Mouse (Mus musculus): Measurements from ENCODE around the gene Vmn1r89. TPM values are rescaled to one million over a fixed set of nuclear protein-coding genes. Genes with fewer than 3 reads are reported as not detected.
A peak's percentile ranks its signal among the peaks of the same experiment; 100 is the strongest.

Vmn1r89 gene
- total and polyA plus RNA-seq, 3 experiments, result not detected

GRCm38 (mm10) chr7:13268749-13269260 is 56.0 kb downstream of the Vmn1r89 start:
- Histone ChIP-seq H3K9ac (ENCODE audit: insufficient read depth, low read depth) (no peak overlapping the region), H3K27me3 (replicated peaks) (no peaks in the 10 kb centered on the region), H3K27ac (ENCODE audit: insufficient read depth, low read depth) (no peak overlapping the region), H3K9me3 (replicated peaks; ENCODE audit: low read length) (no peaks in the 10 kb centered on the region), H3K4me2 (ENCODE audit: insufficient read depth, low read depth, poor library complexity, severe bottlenecking) (no peak overlapping the region), H3K4me3 (replicated peaks in 1 of 3; ENCODE audit: low read depth in 2 of 3, low read length in 2 of 3, poor library complexity in 1 of 3) (no peak overlapping the region), H3K79me2 (replicated peaks; ENCODE audit: control insufficient read depth, extremely low read depth, insufficient read depth, poor library complexity, severe bottlenecking) (no peaks in the 10 kb centered on the region), H3K4me1 (ENCODE audit: control insufficient read depth in 1 of 2, insufficient read depth in 2 of 2) (peaks cover 4 to 25% of the 10 kb centered on the region in 2 experiments; a peak in 3 of 4 replicates), H3K36me3 (replicated peaks in 1 of 2; ENCODE audit: control insufficient read depth in 1 of 2, insufficient read depth in 1 of 2, low read length in 1 of 2) (peaks cover 4 to 17% of the 10 kb centered on the region in 2 experiments)
- dilution Hi-C loops (cut with MboI; ENCODE audit: extremely low pct_ligation_motif_present, extremely low pct_unique_long_range_greater_than_20kb, low sequenced_read_pairs) (no loop called here), in situ Hi-C loops (cut with MboI; ENCODE audit: low pct_ligation_motif_present, low pct_unique_long_range_greater_than_20kb, low sequenced_read_pairs) (no loop called here)
- DNase-seq (ENCODE audit: extremely low read depth), result no peak
- no peak for TF ChIP-seq KAT2A (IDR thresholded peaks at IDR 0.05; ENCODE audit: insufficient replicate concordance, low read length)
- TF ChIP-seq BHLHE40 (IDR thresholded peaks at IDR 0.05; ENCODE audit: low read depth, low read length), result no peak
- no peak for TF ChIP-seq CHD1 (IDR thresholded peaks at IDR 0.05; ENCODE audit: low read depth, low read length)

- Histone ChIP-seq H3K36me3 (replicated peaks in 1 of 2; ENCODE audit: control insufficient read depth in 1 of 2, insufficient read depth in 1 of 2, low read length in 1 of 2) (peaks cover 6 to 23% of the 10 kb centered on the region in 2 experiments), H3K79me2 (replicated peaks; ENCODE audit: control insufficient read depth, extremely low read depth, insufficient read depth, poor library complexity, severe bottlenecking) (no peaks in the 10 kb centered on the region), H3K27ac (ENCODE audit: insufficient read depth, low read depth) (no peak overlapping the region), H3K4me1 (ENCODE audit: control insufficient read depth in 1 of 2, insufficient read depth in 2 of 2) (peaks cover 4 to 19% of the 10 kb centered on the region in 2 experiments; a peak in 3 of 4 replicates), H3K9ac (ENCODE audit: insufficient read depth, low read depth) (no peak overlapping the region), H3K4me2 (ENCODE audit: insufficient read depth, low read depth, poor library complexity, severe bottlenecking) (no peak overlapping the region), H3K27me3 (replicated peaks) (no peaks in the 10 kb centered on the region), H3K4me3 (replicated peaks in 1 of 3; ENCODE audit: low read depth in 2 of 3, low read length in 2 of 3, poor library complexity in 1 of 3) (no peak overlapping the region), H3K9me3 (replicated peaks; ENCODE audit: low read length) (no peaks in the 10 kb centered on the region)
- peak; percentile 32 for DNase-seq (ENCODE audit: extremely low read depth)
- in situ Hi-C loops (cut with MboI; ENCODE audit: low pct_ligation_motif_present, low pct_unique_long_range_greater_than_20kb, low sequenced_read_pairs) (no loop called here), dilution Hi-C loops (cut with MboI; ENCODE audit: extremely low pct_ligation_motif_present, extremely low pct_unique_long_range_greater_than_20kb, low sequenced_read_pairs) (no loop called here)
- TF ChIP-seq TBP (conservative IDR thresholded peaks at IDR 0.05; ENCODE audit: low read depth, low read length) (no peak), IRF4 (IDR thresholded peaks at IDR 0.05; ENCODE audit: low read depth, low read length) (0 out of 2 replicates have a peak, but pooled peaks have one; percentile 17), BHLHE40 (IDR thresholded peaks at IDR 0.05; ENCODE audit: low read depth, low read length) (peak; percentile 51; the same call in 1 of the 2 replicates), EP300 (IDR thresholded peaks at IDR 0.05; ENCODE audit: low read length) (peak; percentile 32; the same call in 1 of the 2 replicates), HCFC1 (IDR thresholded peaks at IDR 0.05; ENCODE audit: low read depth, low read length) (no peak)
Measured at GRCm38 (mm10) chr7:13269394-13269793, 56.6 kb downstream of the Vmn1r89 start.

Other genes starting within 250 kb of the Vmn1r89 start
- 6.4 and 8.7 TPM in 2 replicates for gene Zfp324, start 247.2 kb upstream of the Vmn1r89 start, total RNA-seq (2012; rRNA removed)
- 6.3 and 7.3 TPM in 2 replicates for gene Zfp324, start 247.2 kb upstream of the Vmn1r89 start, total RNA-seq (2014; rRNA removed)
- gene Zfp324, start 247.2 kb upstream of the Vmn1r89 start, polyA plus RNA-seq (2012; ENCODE audit: insufficient read length, low read depth), result 3.8 and 4.2 TPM in 2 replicates
- 7.5 and 7.8 TPM in 2 replicates for gene Zfp446, start 235.2 kb upstream of the Vmn1r89 start, total RNA-seq (2012; rRNA removed)
- 11.9 and 12.8 TPM in 2 replicates for gene Zfp446, start 235.2 kb upstream of the Vmn1r89 start, total RNA-seq (2014; rRNA removed)
- 12.5 and 12.9 TPM in 2 replicates for gene Zfp446, start 235.2 kb upstream of the Vmn1r89 start, polyA plus RNA-seq (2012; ENCODE audit: insufficient read length, low read depth)
- 0.04 TPM in 1 of 2 replicates, not detected in the other for gene Slc27a5, start 214.8 kb upstream of the Vmn1r89 start, total RNA-seq (2012; rRNA removed)
- not detected in 2 replicates for gene Slc27a5, start 214.8 kb upstream of the Vmn1r89 start, total RNA-seq (2014; rRNA removed)
- gene Slc27a5, start 214.8 kb upstream of the Vmn1r89 start, polyA plus RNA-seq (2012; ENCODE audit: insufficient read length, low read depth), result not detected in 2 replicates
- gene Trim28, start 213.9 kb upstream of the Vmn1r89 start, total RNA-seq (2012; rRNA removed), result 500 and 583 TPM in 2 replicates
- 495 and 516 TPM in 2 replicates for gene Trim28, start 213.9 kb upstream of the Vmn1r89 start, total RNA-seq (2014; rRNA removed)
- gene Trim28, start 213.9 kb upstream of the Vmn1r89 start, polyA plus RNA-seq (2012; ENCODE audit: insufficient read length, low read depth), result 728 and 891 TPM in 2 replicates
- 9.5 and 12.1 TPM in 2 replicates for gene Zbtb45, start 203.0 kb upstream of the Vmn1r89 start, total RNA-seq (2012; rRNA removed)
- gene Zbtb45, start 203.0 kb upstream of the Vmn1r89 start, total RNA-seq (2014; rRNA removed), result 6.7 and 6.8 TPM in 2 replicates
- gene Zbtb45, start 203.0 kb upstream of the Vmn1r89 start, polyA plus RNA-seq (2012; ENCODE audit: insufficient read length, low read depth), result 16.7 and 17.1 TPM in 2 replicates
- 110 and 115 TPM in 2 replicates for gene Chmp2a, start 178.2 kb upstream of the Vmn1r89 start, total RNA-seq (2012; rRNA removed)
- 131 and 141 TPM in 2 replicates for gene Chmp2a, start 178.2 kb upstream of the Vmn1r89 start, total RNA-seq (2014; rRNA removed)
- gene Chmp2a, start 178.2 kb upstream of the Vmn1r89 start, polyA plus RNA-seq (2012; ENCODE audit: insufficient read length, low read depth), result 134 and 148 TPM in 2 replicates
- gene Ube2m, start 174.7 kb upstream of the Vmn1r89 start, total RNA-seq (2012; rRNA removed), result 134 and 156 TPM in 2 replicates
- gene Ube2m, start 174.7 kb upstream of the Vmn1r89 start, total RNA-seq (2014; rRNA removed), result 227 and 244 TPM in 2 replicates
- 215 and 272 TPM in 2 replicates for gene Ube2m, start 174.7 kb upstream of the Vmn1r89 start, polyA plus RNA-seq (2012; ENCODE audit: insufficient read length, low read depth)
- gene Mzf1, start 158.3 kb upstream of the Vmn1r89 start, total RNA-seq (2012; rRNA removed), result 0.46 and 0.55 TPM in 2 replicates
- gene Mzf1, start 158.3 kb upstream of the Vmn1r89 start, total RNA-seq (2014; rRNA removed), result 0.31 and 0.34 TPM in 2 replicates
- gene Mzf1, start 158.3 kb upstream of the Vmn1r89 start, polyA plus RNA-seq (2012; ENCODE audit: insufficient read length, low read depth), result 0.50 and 0.68 TPM in 2 replicates
- gene Vmn1r85, start 117.8 kb upstream of the Vmn1r89 start, total RNA-seq (2012; rRNA removed), result not detected in 2 replicates
- gene Vmn1r85, start 117.8 kb upstream of the Vmn1r89 start, total RNA-seq (2014; rRNA removed), result not detected in 2 replicates
- not detected in 2 replicates for gene Vmn1r85, start 117.8 kb upstream of the Vmn1r89 start, polyA plus RNA-seq (2012; ENCODE audit: insufficient read length, low read depth)
- gene Vmn1r86, start 93.1 kb upstream of the Vmn1r89 start, total RNA-seq (2012; rRNA removed), result not detected in 2 replicates
- gene Vmn1r86, start 93.1 kb upstream of the Vmn1r89 start, total RNA-seq (2014; rRNA removed), result not detected in 2 replicates
- gene Vmn1r86, start 93.1 kb upstream of the Vmn1r89 start, polyA plus RNA-seq (2012; ENCODE audit: insufficient read length, low read depth), result not detected in 2 replicates
- not detected in 2 replicates for gene Vmn1r87, start 72.9 kb upstream of the Vmn1r89 start, total RNA-seq (2012; rRNA removed)
- gene Vmn1r87, start 72.9 kb upstream of the Vmn1r89 start, total RNA-seq (2014; rRNA removed), result not detected in 2 replicates
- not detected in 2 replicates for gene Vmn1r87, start 72.9 kb upstream of the Vmn1r89 start, polyA plus RNA-seq (2012; ENCODE audit: insufficient read length, low read depth)
- gene Vmn1r88, start 53.5 kb upstream of the Vmn1r89 start, total RNA-seq (2012; rRNA removed), result 0.29 and 0.34 TPM in 2 replicates
- 0.03 TPM in 1 of 2 replicates, not detected in the other for gene Vmn1r88, start 53.5 kb upstream of the Vmn1r89 start, total RNA-seq (2014; rRNA removed)
- 0.07 and 0.10 TPM in 2 replicates for gene Vmn1r88, start 53.5 kb upstream of the Vmn1r89 start, polyA plus RNA-seq (2012; ENCODE audit: insufficient read length, low read depth)
- 82.4 and 86.2 TPM in 2 replicates for gene Lig1, start 64.3 kb downstream of the Vmn1r89 start, total RNA-seq (2012; rRNA removed)
- gene Lig1, start 64.3 kb downstream of the Vmn1r89 start, total RNA-seq (2014; rRNA removed), result 34.8 and 42.0 TPM in 2 replicates
- 163 and 204 TPM in 2 replicates for gene Lig1, start 64.3 kb downstream of the Vmn1r89 start, polyA plus RNA-seq (2012; ENCODE audit: insufficient read length, low read depth)
- gene Zswim9, start 65.7 kb downstream of the Vmn1r89 start, total RNA-seq (2012; rRNA removed), result 3.8 and 4.2 TPM in 2 replicates
- gene Zswim9, start 65.7 kb downstream of the Vmn1r89 start, total RNA-seq (2014; rRNA removed), result 1.2 and 1.3 TPM in 2 replicates
- gene Zswim9, start 65.7 kb downstream of the Vmn1r89 start, polyA plus RNA-seq (2012; ENCODE audit: insufficient read length, low read depth), result 5.1 and 5.5 TPM in 2 replicates
- 0.17 and 0.55 TPM in 2 replicates for gene Pla2g4c, start 111.6 kb downstream of the Vmn1r89 start, total RNA-seq (2012; rRNA removed)
- gene Pla2g4c, start 111.6 kb downstream of the Vmn1r89 start, total RNA-seq (2014; rRNA removed), result 1.1 TPM in 2 replicates
- 1.4 and 1.7 TPM in 2 replicates for gene Pla2g4c, start 111.6 kb downstream of the Vmn1r89 start, polyA plus RNA-seq (2012; ENCODE audit: insufficient read length, low read depth)
- gene Cabp5, start 185.1 kb downstream of the Vmn1r89 start, total RNA-seq (2012; rRNA removed), result not detected in 2 replicates
- not detected in 2 replicates for gene Cabp5, start 185.1 kb downstream of the Vmn1r89 start, total RNA-seq (2014; rRNA removed)
- gene Cabp5, start 185.1 kb downstream of the Vmn1r89 start, polyA plus RNA-seq (2012; ENCODE audit: insufficient read length, low read depth), result not detected in 2 replicates
- not detected in 2 replicates for gene Bsph1, start 237.8 kb downstream of the Vmn1r89 start, total RNA-seq (2012; rRNA removed)
- not detected in 2 replicates for gene Bsph1, start 237.8 kb downstream of the Vmn1r89 start, total RNA-seq (2014; rRNA removed)
- not detected in 2 replicates for gene Bsph1, start 237.8 kb downstream of the Vmn1r89 start, polyA plus RNA-seq (2012; ENCODE audit: insufficient read length, low read depth)

Measured in CH12.LX (cell line).